Mouse (Mus musculus) WW6 (cell line): ENCODE data around the gene Olfr1033.
"Not testable (repeated sequence)": the region's sequence is repeated elsewhere in the genome, so short reads cannot be mapped to it uniquely, and the experiment has no call there.

ENCODE experiments used
- DNase-seq: peaks from one replicate; pipeline ENCODE4 v3.0.0-alpha.2; 2013; ENCODE audit warnings: low read depth, low spot score

Olfr1033 gene

GRCm38 (mm10) chr2:86020406-86020805 is at the start of gene Olfr1033:
Gene Olfr1033, plus strand, starts transcription at chr2:86020633.
- DNase-seq = not testable (repeated sequence)

GRCm38 (mm10) chr2:85973595-85973994 is 46.8 kb upstream of the Olfr1033 start, which contains the start of gene Olfr1029:
Gene Olfr1029, plus strand, starts transcription at chr2:85973895.
- no peak for DNase-seq

- no peak for DNase-seq
Observed at GRCm38 (mm10) chr2:85978976-85979375, 41.5 kb upstream of the Olfr1033 start, which contains the start of gene Olfr1030. Gene Olfr1030, plus strand, starts transcription at chr2:85979276.

- DNase-seq = no peak
Observed at GRCm38 (mm10) chr2:85990004-85990403, 30.4 kb upstream of the Olfr1033 start, which contains the start of gene Olfr1031. Gene Olfr1031, plus strand, starts transcription at chr2:85990304.

- no peak for DNase-seq
Observed at GRCm38 (mm10) chr2:86005240-86005639, 15.2 kb upstream of the Olfr1033 start, which contains the start of gene Olfr1032. Gene Olfr1032, plus strand, starts transcription at chr2:86005540.

GRCm38 (mm10) chr2:86021518-86021917 is 1.1 kb downstream of the Olfr1033 start:
- not testable (repeated sequence) for DNase-seq

GRCm38 (mm10) chr2:86045561-86045960 is 25.1 kb downstream of the Olfr1033 start, which contains the start of gene Olfr1034:
Gene Olfr1034, plus strand, starts transcription at chr2:86045861.
- no peak for DNase-seq

GRCm38 (mm10) chr2:86050777-86051176 is 30.3 kb downstream of the Olfr1033 start:
- peak; percentile 4 for DNase-seq

- DNase-seq = not testable (repeated sequence)
Observed at GRCm38 (mm10) chr2:86063766-86064165, 43.3 kb downstream of the Olfr1033 start.

GRCm38 (mm10) chr2:86070189-86070588 is 49.8 kb downstream of the Olfr1033 start:
- DNase-seq = no peak

GRCm38 (mm10) chr2:86073692-86074091 is 53.3 kb downstream of the Olfr1033 start, which contains the start of gene Olfr1036:
Gene Olfr1036, plus strand, starts transcription at chr2:86073992.
- DNase-seq = not testable (repeated sequence)

- not testable (repeated sequence) for DNase-seq
Observed at GRCm38 (mm10) chr2:86080478-86080877, 60.0 kb downstream of the Olfr1033 start.

- no peak for DNase-seq
Observed at GRCm38 (mm10) chr2:86087285-86087684, 66.9 kb downstream of the Olfr1033 start, which contains the start of gene Olfr1037. Gene Olfr1037, minus strand, starts transcription at chr2:86087385.
